Mouse (Mus musculus) retina, postnatal 7 days (tissue): ENCODE data around the gene Gm4070.
"Not testable (repeated sequence)": the region's sequence is repeated elsewhere in the genome, so short reads cannot be mapped to it uniquely, and the experiment has no call there.

ENCODE experiments used
- DNase-seq: peaks from one replicate; pipeline ENCODE4 v3.0.0-alpha.2; 2012; ENCODE audit warnings: low read depth, low spot score

The Gm4070 gene

GRCm38 (mm10) chr7:105953812-105954211, at the start of gene Gm4070:
Gm4070 (minus strand) TSS chr7:105953967.
- not testable (repeated sequence) for DNase-seq

- DNase-seq, result not testable (repeated sequence)
Observed at GRCm38 (mm10) chr7:105954540-105954939, 773 bp upstream of the Gm4070 start.

- DNase-seq, result not testable (repeated sequence)
Observed at GRCm38 (mm10) chr7:105952408-105952807, 1.4 kb downstream of the Gm4070 start.

DNA sequence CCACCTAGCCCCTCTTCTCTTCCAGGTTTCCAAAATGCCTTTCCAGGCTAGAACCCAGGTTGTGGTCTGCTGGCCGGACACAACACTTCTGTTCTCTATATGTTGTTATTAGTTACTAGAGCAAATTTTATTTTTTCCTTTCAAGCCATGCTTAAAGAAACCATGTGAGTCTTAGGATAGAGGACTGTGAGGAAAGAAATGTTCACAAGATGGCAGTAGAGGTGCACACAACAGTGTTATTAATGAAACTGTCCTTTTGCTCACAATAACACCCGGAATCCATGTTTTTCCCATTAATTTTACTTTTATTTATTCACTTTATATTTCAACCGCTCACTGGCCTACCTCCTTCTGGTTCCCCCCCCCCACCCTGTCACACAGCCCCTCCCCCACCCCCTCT, 8.5 kb downstream of the Gm4070 start:
- DNase-seq, result not testable (repeated sequence)

- not testable (repeated sequence) for DNase-seq
Observed at GRCm38 (mm10) chr7:105932132-105932531, 21.6 kb downstream of the Gm4070 start.

- DNase-seq, result not testable (repeated sequence)
Observed at GRCm38 (mm10) chr7:105883588-105884336, 70.0 kb downstream of the Gm4070 start.

- DNase-seq, result not testable (repeated sequence)
Observed at GRCm38 (mm10) chr7:105879717-105880484, 73.9 kb downstream of the Gm4070 start.

DNA sequence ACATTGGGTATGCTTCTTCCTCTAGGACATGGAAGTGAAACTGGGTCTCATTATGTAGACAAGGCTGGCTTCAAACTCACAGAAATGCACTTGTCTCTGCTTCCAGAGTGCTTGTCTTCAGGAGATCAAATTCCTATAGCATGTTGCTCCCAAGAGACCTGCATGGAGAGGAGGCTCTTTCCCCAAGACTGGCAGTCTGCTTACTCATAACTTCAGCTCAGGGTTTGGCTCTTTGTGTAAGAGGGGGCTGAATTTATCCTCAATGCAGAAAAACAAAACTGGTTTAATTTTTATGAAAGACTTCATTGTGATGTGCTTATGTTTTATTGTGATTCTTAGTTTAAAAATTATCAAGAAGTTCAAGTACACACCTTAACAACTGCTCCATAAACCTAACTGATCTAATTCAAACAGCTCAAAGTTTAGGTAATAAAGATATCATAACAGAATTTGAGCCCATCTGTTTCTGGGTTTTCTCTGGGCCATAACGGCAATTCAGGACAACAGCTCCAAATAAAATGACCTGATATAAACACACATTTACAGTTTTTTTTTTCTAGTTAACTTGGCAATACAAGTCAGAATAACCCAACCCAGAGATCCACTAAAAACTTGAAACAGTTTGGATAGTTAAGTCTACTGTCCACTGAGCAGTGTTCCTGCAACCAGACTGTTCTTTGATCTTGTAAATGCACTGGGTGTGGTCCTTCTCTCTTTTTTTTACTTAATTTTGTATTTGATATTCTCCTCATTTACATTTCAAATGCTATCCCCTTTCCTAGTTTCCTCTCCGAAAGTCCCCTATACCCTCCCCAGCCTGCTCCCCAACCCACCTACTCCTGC, 97.8 kb downstream of the Gm4070 start:
- DNase-seq, result not testable (repeated sequence)
